Mouse (Mus musculus) induced T-regulatory cell, adult 2 months (primary cell): Measurements from ENCODE around the gene Elfn1.

Experiments used
- DNase-seq: peaks from one replicate; pipeline ENCODE4 v3.0.0-alpha.2; 2012; ENCODE audit warnings: low read depth

The Elfn1 gene

GRCm38 (mm10) chr5:139907714-139908242, at the start of gene Elfn1:
Elfn1 (plus strand) TSS chr5:139907943.
- peak; percentile 9 for DNase-seq

DNA sequence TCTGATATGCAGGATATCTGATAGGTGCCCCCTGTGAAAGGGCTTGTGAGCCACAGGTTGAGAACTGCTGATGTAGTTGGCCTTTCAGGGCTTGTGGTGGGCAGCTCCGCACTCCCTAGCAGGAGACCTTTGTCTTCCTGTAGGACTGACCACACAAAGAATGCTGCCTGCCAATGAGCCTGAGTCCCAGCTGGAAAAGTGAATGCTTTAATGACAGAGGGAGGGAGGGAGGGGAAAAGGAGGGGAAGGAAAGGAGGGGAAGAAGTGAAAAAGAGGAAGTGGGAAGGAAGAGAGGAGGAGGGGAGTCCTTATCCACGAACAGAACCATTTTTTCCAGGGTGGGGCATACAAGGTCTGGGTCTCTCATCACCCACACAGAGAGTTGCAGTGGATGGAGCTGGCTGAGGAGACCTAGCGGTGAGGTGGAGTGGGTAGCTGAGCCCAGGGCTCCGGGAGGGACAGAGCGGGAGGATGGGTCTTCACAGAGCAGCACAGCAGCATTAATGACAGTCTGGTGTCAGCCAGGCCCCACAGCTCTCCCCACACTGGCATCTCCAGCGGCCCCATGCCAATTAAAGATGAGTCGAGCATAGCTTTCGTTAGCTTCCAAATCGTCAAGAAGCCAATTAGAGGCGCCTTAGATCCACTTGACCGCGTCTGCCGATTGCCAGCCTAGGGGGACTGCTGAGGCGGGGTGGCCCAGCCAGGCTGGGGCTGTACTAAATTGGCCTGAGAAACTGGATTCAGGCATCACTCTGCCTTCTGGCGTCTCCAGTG, 47.2 kb upstream of the Elfn1 start:
- DNase-seq = no peak

GRCm38 (mm10) chr5:139862759-139863158, 45.0 kb upstream of the Elfn1 start:
- DNase-seq = no peak

DNA sequence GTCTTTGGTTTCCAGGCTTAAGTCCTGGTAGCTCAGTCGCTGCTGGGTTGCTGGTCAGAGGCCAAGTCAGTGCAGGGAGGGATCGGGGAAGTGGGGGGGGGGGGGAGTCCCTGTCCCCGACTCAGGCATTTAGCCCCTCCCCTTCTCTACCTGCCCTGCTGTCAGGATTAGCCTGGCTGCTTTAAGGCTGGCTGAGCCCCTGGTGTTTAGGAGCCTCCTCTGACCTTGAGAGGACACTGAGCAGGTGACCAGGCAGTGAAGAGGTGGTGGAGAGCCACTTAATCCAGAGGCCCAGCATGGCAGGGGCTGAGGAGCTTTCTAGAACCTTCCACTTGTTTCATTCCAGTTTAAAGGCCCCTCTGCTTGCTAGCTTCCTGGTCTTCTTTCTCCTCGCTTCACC, 36.9 kb upstream of the Elfn1 start:
- no peak for DNase-seq

DNA sequence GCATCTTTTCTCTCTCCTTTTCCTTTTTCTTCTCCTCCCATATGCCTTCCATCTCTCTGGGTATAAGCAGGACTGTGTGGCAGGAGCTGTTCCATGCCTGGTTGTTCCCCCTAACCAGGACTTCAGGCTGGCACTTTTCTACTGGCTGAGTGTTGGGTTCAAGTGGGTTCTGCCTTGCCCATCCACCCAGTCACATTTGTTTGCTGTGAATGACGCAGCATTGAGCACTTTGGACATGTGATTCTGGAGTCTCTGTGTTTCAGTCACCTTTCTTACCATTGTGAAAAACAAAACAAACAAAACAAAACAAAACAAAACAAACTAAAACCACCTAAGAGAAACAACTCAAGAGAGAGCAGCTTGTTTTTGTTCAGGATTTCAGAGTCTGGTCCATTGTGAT, 36.2 kb upstream of the Elfn1 start:
- no peak for DNase-seq

GRCm38 (mm10) chr5:139877563-139877962, 30.2 kb upstream of the Elfn1 start:
- no peak for DNase-seq

DNA sequence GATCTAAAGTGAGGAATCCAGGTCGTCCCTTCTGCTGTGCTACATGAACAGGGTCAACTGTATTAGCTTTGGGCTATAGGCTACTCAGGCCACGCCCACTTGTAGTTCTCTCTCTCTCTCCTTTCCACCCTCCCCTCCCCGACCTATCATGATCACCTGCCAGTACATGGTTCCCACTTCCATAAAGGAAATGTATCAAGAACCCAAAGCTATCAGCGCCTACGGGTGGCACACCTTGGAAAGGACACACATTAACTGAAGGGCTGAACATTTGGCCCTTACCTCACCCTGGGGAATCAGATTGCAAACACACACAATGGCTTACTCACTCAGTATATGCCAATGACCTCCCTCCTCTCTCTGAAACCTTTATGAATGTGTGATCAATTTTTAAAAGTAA, 28.0 kb upstream of the Elfn1 start:
- DNase-seq = no peak

DNA sequence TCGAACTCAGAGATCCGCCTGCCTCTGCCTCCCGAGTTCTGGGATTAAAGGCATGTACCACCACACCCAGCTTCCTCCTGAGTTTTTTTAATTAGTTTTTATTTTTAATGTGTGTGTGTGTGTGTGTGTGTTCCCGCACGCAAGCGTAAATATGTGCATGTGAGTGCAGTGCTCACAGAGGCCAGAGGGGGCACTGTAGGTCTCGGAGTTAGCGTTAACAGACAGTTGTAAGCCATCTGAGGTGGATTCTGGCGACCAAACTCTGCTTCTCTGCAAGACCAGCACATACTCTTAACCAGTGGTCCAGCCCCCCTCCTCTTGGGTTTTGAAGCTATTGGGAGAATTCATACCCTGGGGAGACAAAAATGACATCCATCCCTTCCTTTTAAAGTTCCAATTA, 26.6 kb upstream of the Elfn1 start:
- DNase-seq = peak; percentile 4

DNA sequence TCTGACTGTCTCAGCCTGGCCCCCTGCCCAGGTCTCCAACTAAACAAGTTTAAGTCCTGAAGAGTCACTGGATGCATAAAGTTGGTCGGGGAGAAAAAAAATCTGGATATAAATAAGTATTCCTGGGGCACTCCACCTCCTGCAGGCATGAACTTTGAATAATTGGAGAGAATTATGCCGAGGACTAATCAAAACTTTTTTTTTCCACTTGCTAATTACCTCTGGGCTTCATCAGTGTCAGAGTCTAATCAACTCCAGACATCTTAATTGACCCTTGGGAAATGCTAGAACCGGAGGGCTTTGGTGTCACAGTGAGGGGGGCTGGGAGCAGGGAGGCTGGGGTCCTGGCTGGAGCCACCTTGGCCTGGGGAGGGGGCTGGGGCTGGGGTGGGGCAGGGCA, 19.1 kb upstream of the Elfn1 start:
- DNase-seq = no peak

GRCm38 (mm10) chr5:139889370-139889769, 18.4 kb upstream of the Elfn1 start:
- no peak for DNase-seq

GRCm38 (mm10) chr5:139892326-139892994, 15.3 kb upstream of the Elfn1 start:
- DNase-seq = no peak

DNA sequence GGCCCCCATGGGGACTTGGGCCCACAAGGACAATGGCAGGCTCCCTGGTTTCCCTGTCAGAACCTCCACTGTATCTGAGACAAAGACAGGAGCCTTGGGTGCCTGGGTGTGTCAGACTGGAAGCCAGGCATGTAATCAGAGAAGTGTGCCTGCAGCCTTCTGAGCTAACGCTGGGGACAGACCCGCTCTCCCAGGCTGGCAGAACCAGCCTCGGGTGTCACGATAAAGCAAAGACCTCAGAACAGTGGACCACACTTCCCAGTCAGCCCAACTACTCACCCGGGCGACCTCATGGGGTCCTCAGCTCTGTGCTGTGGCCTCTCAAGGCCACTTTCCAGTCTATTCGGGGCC, 14.8 kb upstream of the Elfn1 start:
- no peak for DNase-seq

DNA sequence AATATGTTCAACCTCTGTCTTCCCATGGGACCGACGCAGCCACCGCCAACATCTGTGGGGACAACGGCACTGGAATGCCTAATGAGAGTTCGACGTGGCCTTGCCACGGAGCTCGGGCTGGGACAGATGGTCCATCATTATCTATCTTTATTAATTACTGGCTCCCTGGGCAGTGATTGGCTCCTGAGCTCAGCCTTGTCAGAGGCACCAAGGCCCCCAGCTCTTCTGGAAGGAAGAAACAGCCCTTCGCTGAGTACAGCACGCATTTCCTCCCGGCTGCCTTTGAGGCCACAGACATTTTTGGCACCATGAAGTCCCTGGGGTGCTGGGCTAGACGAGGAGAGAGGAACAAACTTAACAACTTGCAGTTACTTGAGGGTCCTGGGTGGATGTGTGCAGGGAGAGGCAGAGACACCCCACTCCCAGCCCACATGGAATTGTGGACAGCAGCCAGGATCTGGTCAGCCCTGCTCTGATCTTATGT, 13.7 kb upstream of the Elfn1 start:
- DNase-seq = no peak

GRCm38 (mm10) chr5:139899044-139899443, 8.7 kb upstream of the Elfn1 start:
- DNase-seq = no peak

DNA sequence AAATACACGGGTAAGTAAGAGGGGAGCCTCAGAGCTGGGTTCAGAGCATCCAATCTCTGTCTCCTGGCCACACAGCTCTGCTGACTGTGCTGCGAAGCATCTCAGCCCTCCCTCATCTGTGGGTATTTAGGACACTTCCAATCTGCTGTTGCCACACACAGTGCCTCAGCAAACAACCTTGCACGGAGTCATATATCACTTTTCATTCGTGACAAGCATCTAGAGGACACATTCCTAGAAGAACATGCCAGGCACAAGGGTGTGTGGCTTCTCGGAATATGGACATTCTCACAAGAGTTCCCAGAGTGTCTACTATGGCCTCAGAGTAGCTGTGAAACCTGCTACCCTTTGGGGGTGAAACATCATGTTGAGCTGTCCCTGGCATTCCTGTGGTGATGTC, 2.6 kb upstream of the Elfn1 start:
- no peak for DNase-seq

- DNase-seq = no peak
These were observed 1.2 kb upstream of the Elfn1 start for GRCm38 (mm10) chr5:139906507-139906906.

DNA sequence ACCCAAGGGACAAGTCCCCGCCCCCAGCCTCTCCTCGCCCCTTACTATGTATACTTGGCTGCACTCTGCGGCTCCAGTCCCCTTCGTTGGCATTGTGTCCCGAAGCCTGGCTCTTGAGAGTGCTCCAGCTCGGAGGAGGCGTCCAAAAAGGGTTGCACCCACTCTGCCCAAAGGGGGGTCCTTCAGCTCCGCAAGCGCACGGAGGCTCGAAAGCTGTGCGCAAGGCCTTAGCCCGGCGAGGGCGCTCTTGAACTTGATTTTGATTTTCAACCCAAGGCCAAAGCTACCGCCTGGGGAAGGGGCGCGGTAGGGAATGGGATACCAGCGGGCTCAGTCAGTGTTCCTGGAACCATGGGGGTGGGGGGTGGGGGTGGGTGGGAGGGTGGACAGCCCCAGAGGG, 502 bp upstream of the Elfn1 start:
- peak; percentile 18 for DNase-seq

- DNase-seq = no peak
These were observed 584 bp downstream of the Elfn1 start for GRCm38 (mm10) chr5:139908243-139908810.

GRCm38 (mm10) chr5:139908811-139909627, 1.3 kb downstream of the Elfn1 start:
- DNase-seq = peak; percentile 11

- peak; percentile 22 for DNase-seq
These were observed 2.2 kb downstream of the Elfn1 start for GRCm38 (mm10) chr5:139909710-139910550.

DNA sequence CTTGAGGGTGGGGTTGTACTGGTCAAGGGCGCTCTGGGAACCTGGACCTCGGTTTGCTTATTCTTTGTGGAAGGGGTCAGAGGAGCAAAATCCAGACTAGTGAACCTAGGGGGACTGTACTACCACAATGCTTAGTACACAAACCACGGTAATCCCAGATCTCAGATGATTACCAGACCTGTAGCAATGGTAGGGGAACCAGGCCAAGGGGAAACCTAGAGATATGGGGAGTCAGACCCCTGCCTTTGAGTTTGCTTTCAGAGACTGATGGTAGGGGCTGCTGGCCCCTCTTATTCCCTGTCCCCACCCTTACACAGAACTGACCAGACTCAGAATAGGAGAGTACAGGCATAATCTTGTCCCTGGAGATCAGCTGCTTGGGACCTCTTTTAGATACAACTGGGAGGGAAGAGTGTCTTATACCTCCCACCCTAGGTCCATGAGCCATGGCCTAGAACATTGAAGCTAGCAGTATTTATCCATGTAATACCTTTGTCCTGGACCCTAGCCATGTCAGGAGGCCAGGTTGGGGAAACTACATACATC, 3.1 kb downstream of the Elfn1 start:
- DNase-seq = no peak
